Mouse (Mus musculus) cerebral cortex, adult 2 months (tissue): ENCODE results near the gene Jarid2.

ENCODE experiments used
- WGBS: fragments of 180-500 bp; shearing (Covaris S2); methylation state at CpG from one replicate; pipeline ENCODE4 v1.1.7; 2018; 5-methylcytosine and 5-hydroxymethylcytosine counted together

Jarid2 gene

DNA sequence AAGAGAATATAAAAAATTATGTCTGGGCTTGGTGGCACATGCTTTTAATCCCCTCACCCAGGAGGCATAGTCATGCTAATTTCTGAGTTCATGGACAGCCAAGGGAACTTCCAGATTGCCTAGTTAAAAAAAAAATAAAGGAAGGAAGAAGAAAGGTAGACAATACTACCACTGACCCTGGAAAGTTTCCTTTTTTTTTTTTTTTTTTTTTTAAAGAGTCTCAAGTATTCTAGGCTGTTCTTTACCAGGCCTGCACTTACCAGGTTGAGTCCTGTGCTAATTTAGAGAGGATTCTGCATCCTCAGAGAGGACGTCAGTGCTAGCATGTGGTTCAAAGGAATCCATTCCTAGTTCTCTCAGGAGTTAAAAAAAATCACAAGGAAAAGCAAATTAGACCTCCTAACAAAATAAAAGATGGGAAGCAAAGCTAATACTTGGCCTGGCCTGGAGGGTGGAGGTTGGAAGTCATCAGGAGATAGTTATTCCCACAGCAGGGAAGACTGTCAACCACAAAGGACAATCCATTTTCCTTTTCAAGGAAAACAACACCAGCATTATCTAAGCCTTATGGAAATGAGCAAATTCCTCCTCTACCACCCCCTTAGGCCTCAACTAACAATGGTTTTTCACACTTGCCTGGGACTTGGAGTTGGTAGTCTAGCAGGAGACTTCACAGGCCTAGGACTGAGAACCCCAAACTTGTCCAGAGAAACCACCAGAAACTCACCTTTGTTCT is 961 bp upstream of the Jarid2 start:
- 73% methylated on average over 1 of the region's 1 CpGs for WGBS

- WGBS, result under 1% methylated on average over 85 of the region's 87 CpGs
Observed at GRCm38 (mm10) chr13:44730146-44730864, 1.0 kb downstream of the Jarid2 start.

DNA sequence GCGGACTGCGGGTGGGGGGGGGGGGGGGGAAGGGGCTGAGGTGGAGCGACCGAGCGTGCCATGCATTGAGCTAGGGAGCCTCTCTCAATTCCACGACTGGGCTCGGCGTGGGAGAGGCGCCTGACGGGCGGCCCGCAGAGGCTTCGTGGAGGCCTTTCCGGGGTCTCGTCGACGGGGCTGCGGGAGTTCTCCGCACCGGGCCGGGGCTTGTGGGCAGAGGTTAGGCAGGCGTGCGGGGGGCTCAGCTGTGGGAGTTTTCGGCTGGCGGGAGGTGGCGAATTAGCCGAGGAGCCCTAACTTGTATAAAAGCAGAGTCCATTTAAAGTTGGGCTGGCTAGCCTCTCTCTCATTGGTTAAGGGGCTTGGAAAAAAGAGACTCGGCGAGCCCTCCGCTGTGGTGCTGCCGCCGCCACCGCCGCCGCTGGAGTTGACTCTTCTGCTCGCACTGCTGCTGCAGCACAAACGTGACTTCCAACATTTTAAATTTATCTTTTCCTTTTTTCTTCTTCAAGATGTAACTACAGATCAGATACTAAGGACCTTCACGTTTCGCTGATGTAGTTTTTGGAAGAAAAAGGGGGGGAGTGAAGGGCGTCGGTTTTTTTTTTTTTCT is 1.8 kb downstream of the Jarid2 start:
- under 1% methylated on average over 41 of the region's 41 CpGs for WGBS

DNA sequence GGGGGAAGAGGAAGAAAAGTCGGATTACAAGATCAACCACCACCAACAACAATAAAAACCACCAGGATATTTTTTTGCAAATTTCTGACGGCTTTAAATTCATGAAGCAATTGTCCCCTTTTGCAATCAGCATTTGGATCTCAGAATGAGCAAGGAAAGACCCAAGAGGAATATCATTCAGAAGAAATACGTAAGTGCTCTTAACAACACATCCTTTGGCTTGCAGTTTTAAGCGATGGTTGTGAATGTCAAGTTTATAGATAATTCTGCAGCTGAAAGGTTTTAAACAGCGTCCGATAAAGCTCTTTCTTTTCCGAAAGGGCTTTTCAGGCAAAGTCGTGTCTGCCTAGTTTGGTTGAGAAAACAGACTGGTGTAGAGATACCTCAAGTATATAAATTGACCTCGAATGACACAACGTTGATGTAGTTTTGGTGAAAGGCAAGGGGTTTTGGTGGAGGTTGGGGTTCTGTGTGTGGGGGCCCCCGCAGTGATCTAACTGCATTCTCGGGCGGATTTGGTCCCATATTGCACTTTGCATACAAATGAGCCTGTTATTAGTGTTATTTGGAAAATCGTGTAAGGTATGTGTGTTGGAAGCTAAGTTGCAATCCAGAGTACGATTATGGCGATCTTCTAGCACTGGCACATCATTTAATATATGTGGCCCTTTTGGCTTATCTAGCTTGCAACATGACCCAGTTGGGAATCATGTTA is 2.6 kb downstream of the Jarid2 start:
- WGBS, result under 1% methylated on average over 16 of the region's 16 CpGs

- under 1% methylated on average over 7 of the region's 7 CpGs for whole genome bisulfite sequencing
Observed at GRCm38 (mm10) chr13:44732442-44732974, 3.2 kb downstream of the Jarid2 start.

GRCm38 (mm10) chr13:44733036-44733372 is 3.7 kb downstream of the Jarid2 start:
- under 1% methylated on average over 13 of the region's 13 CpGs for WGBS

- WGBS, result 1% methylated on average over 66 of the region's 71 CpGs
Observed at GRCm38 (mm10) chr13:44733373-44734111, 4.3 kb downstream of the Jarid2 start.

GRCm38 (mm10) chr13:44734441-44734840 is 5.2 kb downstream of the Jarid2 start:
- WGBS, result 32% methylated on average over 5 of the region's 5 CpGs

DNA sequence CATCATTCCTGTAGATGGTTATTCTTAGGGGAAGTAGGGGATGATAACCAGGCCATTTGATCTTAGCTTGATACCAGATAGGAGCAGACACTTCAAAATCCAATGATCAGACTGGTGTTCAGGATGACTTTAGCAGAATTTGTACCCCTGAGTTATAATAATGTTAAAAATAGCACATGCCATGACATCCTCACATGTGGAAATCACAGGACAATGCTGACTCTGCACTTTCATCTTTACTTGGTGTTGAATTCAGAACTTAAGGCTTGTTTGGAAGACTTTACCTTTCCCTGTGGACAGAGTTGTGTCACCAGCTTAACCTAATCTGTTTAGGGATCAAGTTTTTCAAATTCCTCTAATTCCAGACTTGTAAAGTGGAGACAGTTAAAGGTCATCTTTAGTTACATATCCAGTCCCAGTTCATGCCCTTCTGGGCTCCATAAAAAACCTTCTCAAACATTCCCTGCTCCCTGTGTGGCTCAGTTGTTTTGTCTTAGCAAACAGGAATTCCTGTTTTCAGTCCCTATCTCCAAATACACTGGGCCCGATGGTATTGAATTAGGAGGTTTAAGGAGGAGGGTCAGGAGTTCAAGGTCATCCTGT is 5.9 kb downstream of the Jarid2 start:
- 74% methylated on average over 1 of the region's 1 CpGs for WGBS

DNA sequence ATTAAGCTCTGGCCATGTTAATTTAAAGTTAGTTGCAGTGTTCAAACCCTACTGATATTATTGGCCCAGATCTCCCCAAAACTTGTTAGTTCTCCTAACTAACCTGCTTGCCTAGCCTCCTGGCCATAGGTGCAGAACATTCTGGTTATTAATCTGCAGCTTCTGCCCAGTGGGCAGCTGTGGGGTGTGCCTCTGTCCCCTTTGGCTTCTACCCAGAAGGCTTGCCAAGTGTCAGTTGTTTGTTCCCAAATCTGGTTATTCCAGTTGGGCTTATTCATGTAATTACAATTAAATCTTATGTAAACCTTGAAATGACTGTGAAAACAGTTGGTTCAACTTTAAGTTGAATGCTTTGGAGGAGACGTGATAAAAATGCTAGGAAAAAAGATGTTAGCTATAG is 8.0 kb downstream of the Jarid2 start:
- WGBS, result 30% methylated on average over 1 of the region's 1 CpGs

GRCm38 (mm10) chr13:44751780-44752179 is 22.5 kb downstream of the Jarid2 start:
- WGBS, result 72% methylated on average over 3 of the region's 3 CpGs

GRCm38 (mm10) chr13:44753206-44753605 is 23.9 kb downstream of the Jarid2 start:
- 84% methylated on average over 2 of the region's 2 CpGs for WGBS

GRCm38 (mm10) chr13:44755434-44755833 is 26.2 kb downstream of the Jarid2 start:
- 27% methylated on average over 5 of the region's 5 CpGs for WGBS

GRCm38 (mm10) chr13:44758750-44759149 is 29.5 kb downstream of the Jarid2 start:
- 73% methylated on average over 1 of the region's 1 CpGs for WGBS

- 94% methylated on average over 1 of the region's 1 CpGs for WGBS
Observed at GRCm38 (mm10) chr13:44760761-44761160, 31.5 kb downstream of the Jarid2 start.

GRCm38 (mm10) chr13:44763068-44763467 is 33.8 kb downstream of the Jarid2 start:
- WGBS, result 76% methylated on average over 3 of the region's 3 CpGs

GRCm38 (mm10) chr13:44767751-44768150 is 38.5 kb downstream of the Jarid2 start:
- 79% methylated on average over 6 of the region's 6 CpGs for WGBS

GRCm38 (mm10) chr13:44770808-44771605 is 41.7 kb downstream of the Jarid2 start:
- 44% methylated on average over 5 of the region's 5 CpGs for WGBS

- WGBS, result 95% methylated on average over 3 of the region's 3 CpGs
Observed at GRCm38 (mm10) chr13:44772816-44773215, 43.5 kb downstream of the Jarid2 start.

- WGBS, result 87% methylated on average over 4 of the region's 4 CpGs
Observed at GRCm38 (mm10) chr13:44774351-44774750, 45.1 kb downstream of the Jarid2 start.
